Mouse (Mus musculus) stomach, postnatal 0 days (tissue): Measurements from ENCODE around the gene Lrfn3. TPM values are rescaled to one million over a fixed set of nuclear protein-coding genes. Genes with fewer than 3 reads are reported as not detected.

ENCODE experiments used
- ATAC-seq: fragments of 200-750 bp; cut with Nextera tagmentation; 2 replicates; pipeline ENCODE4 v1.8.0; 2017; ENCODE audit not compliant: low FRiP score, low TSS enrichment
- DNase-seq: peaks from one replicate; pipeline ENCODE4 v3.0.0-alpha.2; 2016; ENCODE audit warnings: low spot score
- H3K27ac ChIP-seq: fragments of 300-500 bp; sonication (generic); replicated peaks from 2 replicates; pipeline ENCODE4 v1.5.1; 2014; ENCODE audit warnings: mild to moderate bottlenecking, control low read depth
- H3K27me3 ChIP-seq: fragments of 300-500 bp; sonication (generic); 2 replicates; pipeline ENCODE4 v1.6.1; 2014; ENCODE audit warnings: low read length; ENCODE audit not compliant: control insufficient read depth, insufficient read depth
- H3K36me3 ChIP-seq: fragments of 300-500 bp; sonication (generic); 2 replicates; pipeline ENCODE4 v1.6.1; 2014; ENCODE audit warnings: low read length, mixed read lengths; ENCODE audit not compliant: control insufficient read depth, insufficient read depth
- H3K4me1 ChIP-seq: fragments of 300-500 bp; sonication (generic); replicated peaks from 2 replicates; pipeline ENCODE4 v1.6.1; 2014; ENCODE audit warnings: antibody characterized with exemption; ENCODE audit not compliant: control insufficient read depth, insufficient read depth
- H3K4me2 ChIP-seq: fragments of 300-500 bp; sonication (generic); replicated peaks from 2 replicates; pipeline ENCODE4 v1.6.1; 2014; ENCODE audit warnings: low read depth, mild to moderate bottlenecking, control low read depth, moderate library complexity
- H3K4me3 ChIP-seq: fragments of 300-500 bp; sonication (generic); 2 replicates; pipeline ENCODE4 v1.5.1; 2014; ENCODE audit warnings: low read depth, low read length, control low read depth
- H3K9ac ChIP-seq: fragments of 300-500 bp; sonication (generic); 2 replicates; pipeline ENCODE4 v1.6.1; 2014; ENCODE audit warnings: mild to moderate bottlenecking, low read length, control low read depth, mixed read lengths
- H3K9me3 ChIP-seq: fragments of 300-500 bp; sonication (generic); 2 replicates; pipeline ENCODE4 v1.6.1; 2016; ENCODE audit warnings: low read length; ENCODE audit not compliant: control insufficient read depth
- CTCF ChIP-seq: IDR thresholded peaks from 2 replicates; pipeline ENCODE4 v1.5.1; 2016; ENCODE audit warnings: antibody characterized with exemption, low read depth, mild to moderate bottlenecking, moderate library complexity
- EP300 ChIP-seq: optimal IDR thresholded peaks from 2 replicates; pipeline ENCODE3; 2016; ENCODE audit warnings: antibody characterized with exemption
- WGBS: fragments of 180-500 bp; shearing (Covaris S2); extraction: QIAGEN DNeasy Blood & Tissue Kit; methylation state at CpG from one replicate; pipeline ENCODE4 v1.1.7; 2014; 5-methylcytosine and 5-hydroxymethylcytosine counted together
- polyA plus RNA-seq: library from polyadenylated mRNA; unstranded; fragments of >200 nt; fragmentation: Nextera tagmentation; extraction: Ambion mirVana; gene quantifications from 2 replicates; pipeline ENCODE4 v1.2.1, GENCODE M21; 2015

Lrfn3 gene
- polyA plus RNA-seq, 1 experiment from 2014 or later, result 3.3 TPM

DNA sequence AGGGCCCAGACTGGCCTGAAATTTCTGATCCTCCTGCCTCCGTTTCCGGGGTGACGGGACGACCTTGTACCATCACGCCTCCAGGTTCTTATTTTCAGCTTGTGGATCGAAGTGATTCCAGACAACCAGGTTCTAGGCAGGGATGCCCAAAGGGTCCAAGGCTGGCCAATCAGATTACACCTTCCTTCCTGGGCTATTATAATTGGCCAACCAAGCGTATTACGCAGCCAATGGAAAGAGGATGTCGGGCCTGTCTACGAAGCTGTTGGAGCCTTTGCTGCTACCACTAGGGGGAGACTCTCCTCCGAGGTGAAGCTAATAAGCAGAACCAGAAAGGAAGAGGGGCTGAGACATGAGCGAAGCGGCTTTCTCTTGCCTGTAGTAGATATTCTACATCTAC is 30.7 kb downstream of the Lrfn3 start:
- Histone ChIP-seq H3K36me3 (no peaks in the 10 kb centered on the region), H3K4me2 (no peak overlapping the region; the same call in 1 of the 2 replicates), H3K27ac (no peak overlapping the region), H3K4me3 (no peak overlapping the region), H3K9ac (no peak overlapping the region), H3K9me3 (no peaks in the 10 kb centered on the region), H3K4me1 (no peaks in the 10 kb centered on the region), H3K27me3 (0 out of 2 replicates have a peak, but pooled peaks cover 3% of the 10 kb centered on the region)
- WGBS, result 7% methylated on average over 13 of the region's 13 CpGs
- peak; percentile 77 for DNase-seq
- TF ChIP-seq CTCF, result peak; percentile 92
- TF ChIP-seq EP300, result no peak
- ATAC-seq, result peak; percentile 84

DNA sequence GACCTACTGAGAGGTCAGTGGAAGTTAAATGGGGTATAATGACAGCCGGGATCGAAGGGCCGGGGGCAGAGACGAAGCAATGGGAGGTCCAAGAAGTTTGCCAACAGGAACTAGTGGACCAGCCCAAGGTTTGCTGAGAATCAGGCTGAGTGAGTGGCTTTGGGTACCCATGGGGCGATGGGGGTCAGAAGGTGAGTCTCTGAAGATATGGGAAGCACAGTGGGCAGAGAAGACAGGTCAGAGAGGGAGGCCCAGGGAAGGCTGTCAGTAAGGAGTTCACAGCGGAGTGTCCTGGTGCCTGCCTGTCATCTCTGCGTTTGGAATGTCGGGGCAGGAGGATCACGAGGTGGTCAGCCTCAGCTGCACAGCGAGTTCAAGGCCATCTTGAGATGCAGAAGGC is 34.2 kb downstream of the Lrfn3 start:
- H3K27ac ChIP-seq, result no peak overlapping the region
- H3K4me3 ChIP-seq, result no peak overlapping the region
- H3K4me2 ChIP-seq, result no peak overlapping the region
- no peaks in the 10 kb centered on the region for H3K27me3 ChIP-seq
- WGBS, result 55% methylated on average over 10 of the region's 10 CpGs
- TF ChIP-seq EP300, result no peak
- TF ChIP-seq CTCF, result no peak
- ATAC-seq (no peak), DNase-seq (no peak)
- H3K4me1 ChIP-seq, result no peaks in the 10 kb centered on the region
- H3K36me3 ChIP-seq, result no peaks in the 10 kb centered on the region
- H3K9ac ChIP-seq, result no peak overlapping the region
- no peaks in the 10 kb centered on the region for H3K9me3 ChIP-seq

DNA sequence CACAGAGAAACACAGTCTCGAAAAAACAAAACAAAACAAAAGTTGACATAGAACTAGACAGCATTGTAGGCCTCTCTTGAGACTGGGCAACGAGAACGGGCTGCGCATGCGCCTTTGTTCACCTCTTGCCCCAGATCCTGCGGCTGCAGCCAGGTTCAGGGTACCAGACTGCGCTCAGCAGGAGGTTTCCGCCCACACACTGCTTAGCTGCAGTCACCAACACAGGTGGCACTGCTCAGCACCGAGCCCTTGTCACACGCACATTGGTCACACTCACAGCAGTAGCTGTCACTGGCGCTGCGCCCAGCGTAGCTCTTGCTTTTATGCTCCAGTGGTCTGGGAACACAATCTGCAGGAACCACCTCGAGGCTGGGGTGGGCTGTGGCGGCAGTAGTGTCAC is 35.4 kb downstream of the Lrfn3 start:
- no peaks in the 10 kb centered on the region for H3K4me1 ChIP-seq
- no peaks in the 10 kb centered on the region for H3K27me3 ChIP-seq
- no peaks in the 10 kb centered on the region for H3K36me3 ChIP-seq
- ATAC-seq (no peak), DNase-seq (no peak)
- no peak overlapping the region for H3K27ac ChIP-seq
- WGBS, result 58% methylated on average over 15 of the region's 15 CpGs
- no peak overlapping the region for H3K4me3 ChIP-seq
- no peak overlapping the region for H3K4me2 ChIP-seq
- H3K9me3 ChIP-seq, result no peaks in the 10 kb centered on the region
- TF ChIP-seq EP300, result no peak
- TF ChIP-seq CTCF, result no peak
- no peak overlapping the region for H3K9ac ChIP-seq

GRCm38 (mm10) chr7:30326427-30326826 is 36.1 kb downstream of the Lrfn3 start:
- H3K36me3 ChIP-seq, result no peaks in the 10 kb centered on the region
- no peak overlapping the region for H3K9ac ChIP-seq
- no peak for TF ChIP-seq EP300
- TF ChIP-seq CTCF, result no peak
- H3K4me1 ChIP-seq, result no peaks in the 10 kb centered on the region
- H3K9me3 ChIP-seq, result no peaks in the 10 kb centered on the region
- no peak overlapping the region for H3K27ac ChIP-seq
- DNase-seq (no peak), ATAC-seq (no peak)
- H3K4me2 ChIP-seq, result no peak overlapping the region
- no peaks in the 10 kb centered on the region for H3K27me3 ChIP-seq
- H3K4me3 ChIP-seq, result no peak overlapping the region

DNA sequence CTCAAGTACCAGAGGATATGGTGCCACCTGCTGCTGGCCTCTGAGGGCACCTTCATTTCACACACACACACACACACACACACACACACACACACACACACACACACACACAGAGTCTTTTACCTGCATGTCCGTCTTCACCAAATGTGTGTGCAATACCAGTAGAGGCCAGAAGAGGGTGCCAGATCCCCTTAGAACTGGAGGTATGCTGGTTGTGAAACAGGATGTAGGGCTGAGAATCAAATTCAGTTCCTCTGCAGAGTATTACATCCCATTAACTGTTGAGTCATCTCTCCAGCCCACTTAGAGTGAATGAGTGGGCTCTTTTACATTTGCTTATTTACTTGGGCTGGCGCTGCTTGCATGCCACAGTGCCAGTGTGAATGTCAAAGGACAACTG is 37.2 kb downstream of the Lrfn3 start:
- WGBS, result 42% methylated on average over 2 of the region's 2 CpGs
- H3K4me1 ChIP-seq, result no peaks in the 10 kb centered on the region; the same call in 1 of the 2 replicates
- H3K27ac ChIP-seq, result no peak overlapping the region
- no peak overlapping the region for H3K4me3 ChIP-seq
- TF ChIP-seq CTCF (peak; percentile 76), EP300 (no peak)
- H3K27me3 ChIP-seq, result no peaks in the 10 kb centered on the region
- H3K4me2 ChIP-seq, result no peak overlapping the region
- no peak overlapping the region for H3K9ac ChIP-seq
- no peaks in the 10 kb centered on the region for H3K9me3 ChIP-seq
- no peak for ATAC-seq
- peak; percentile 61 for DNase-seq
- no peaks in the 10 kb centered on the region for H3K36me3 ChIP-seq

DNA sequence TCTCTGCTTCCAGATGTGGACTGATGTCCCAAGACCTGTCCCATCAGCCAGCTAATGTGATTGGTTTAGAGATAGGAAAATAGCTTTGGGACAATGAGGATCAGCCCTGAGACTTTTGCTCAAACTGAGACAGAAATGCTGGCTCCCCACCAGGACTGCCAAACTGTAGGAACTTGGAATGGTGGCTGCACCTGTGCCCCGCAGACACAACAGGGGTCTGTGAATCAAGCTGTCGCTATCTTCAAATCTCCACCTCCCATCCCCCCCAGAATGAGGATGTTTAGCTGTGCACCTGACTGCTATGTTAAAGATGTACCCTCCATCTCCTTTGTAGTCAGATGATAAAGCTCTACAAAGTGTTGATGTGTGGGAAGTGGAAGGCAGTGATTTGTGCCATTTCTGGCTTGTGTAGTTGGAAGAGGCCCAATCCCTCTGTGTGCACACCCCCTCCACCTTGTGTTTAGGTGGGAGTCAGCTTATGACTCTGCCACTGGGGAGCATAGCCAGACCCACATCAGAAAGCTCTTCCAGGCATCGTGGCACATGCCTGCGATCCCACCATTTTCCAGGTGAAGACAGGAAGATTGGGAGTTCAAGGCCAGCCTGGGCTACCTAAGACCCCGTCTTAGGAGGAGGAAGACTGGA is 38.1 kb downstream of the Lrfn3 start:
- TF ChIP-seq EP300 (no peak), CTCF (no peak)
- DNase-seq, result no peak

More for the DNA sequence above, 38.1 kb downstream of the Lrfn3 start:
- Histone ChIP-seq H3K9me3 (no peaks in the 10 kb centered on the region), H3K4me3 (no peak overlapping the region), H3K27me3 (no peaks in the 10 kb centered on the region), H3K36me3 (no peaks in the 10 kb centered on the region), H3K4me1 (no peaks in the 10 kb centered on the region; the same call in 1 of the 2 replicates), H3K9ac (no peak overlapping the region), H3K27ac (no peak overlapping the region), H3K4me2 (no peak overlapping the region)
- ATAC-seq, result no peak
- 85% methylated on average over 5 of the region's 5 CpGs for WGBS
